In genomic region chr5:25420601-25421000, GRCm38 (mm10) we compare ENCODE assay signal across 8 mouse cellular contexts.
DNase-seq lines count a peak whose midpoint lies in the region; ATAC-seq lines count a peak whose summit lies in the region.

No protein-coding gene starts in this region.

- no peak for ATAC-seq in limb, embryonic 11.5 days (ENCODE audit: insufficient number of reproducible peaks, low FRiP score, low TSS enrichment, low read depth)

- H3K4me1 ChIP-seq in limb, embryonic 11.5 days (ENCODE audit: control insufficient read depth, insufficient read depth, low read length): no peaks in the 10 kb centered on the region

- H3K4me3 ChIP-seq in limb, embryonic 11.5 days (ENCODE audit: low read depth, low read length): no peak overlapping the region

- H3K9me3 ChIP-seq in limb, embryonic 11.5 days (ENCODE audit: control insufficient read depth, low read length): no peaks in the 10 kb centered on the region

- H3K36me3 ChIP-seq in limb, embryonic 11.5 days (ENCODE audit: control insufficient read depth, insufficient read depth, low read length): no peaks in the 10 kb centered on the region

- no peak overlapping the region for H3K4me2 ChIP-seq in limb, embryonic 11.5 days (ENCODE audit: low read depth, severe bottlenecking)

- no peak overlapping the region for H3K27ac ChIP-seq in limb, embryonic 11.5 days (replicated peaks; ENCODE audit: low read depth, low read length)

- no peaks in the 10 kb centered on the region for H3K27me3 ChIP-seq in limb, embryonic 11.5 days (ENCODE audit: control insufficient read depth, insufficient read depth, low read length)

- WGBS in limb, embryonic 11.5 days: 35% methylated on average over 3 of the region's 3 CpGs

- DNase-seq in urinary bladder, adult 18-20 months (ENCODE audit: low spot score in 2 of 2): peak; percentile 25 to 26
- no peak for DNase-seq in urinary bladder, adult 2 months (ENCODE audit: low spot score)
- DNase-seq in brain, adult 2 months (ENCODE audit: low read depth, low spot score): peak; percentile 78
- peak; percentile 28 for DNase-seq in forelimb bud, embryonic 11.5 days (ENCODE audit: low read depth, low spot score)
- DNase-seq in kidney, adult 9 months: peak; percentile 83
- peak; percentile 38 for DNase-seq in limb, embryonic 11.5 days (ENCODE audit: low spot score)
- peak; percentile 73 for DNase-seq in retina, postnatal 1 day
- DNase-seq in yolk sac, embryonic 10.5 days (ENCODE audit: low spot score): peak; percentile 28

- H3K9ac ChIP-seq in limb, embryonic 11.5 days (ENCODE audit: low read length): no peak overlapping the region
